Mouse (Mus musculus) forebrain, embryonic 10.5 days (tissue): ENCODE measurements at regions not wholly inside any gene's neighbourhood (a gene's known extent, or its start where the extent isn't known, plus 50 kb on each side); places are given as distances from the start of the nearest gene placed in this dataset.
A peak's percentile ranks its signal among the peaks of the same experiment; 100 is the strongest.
"Not testable (repeated sequence)": the region's sequence is repeated elsewhere in the genome, so short reads cannot be mapped to it uniquely, and the experiment has no call there.

ENCODE experiments used
- DNase-seq: peaks from one replicate; pipeline ENCODE4 v3.0.0-alpha.2; 2017; ENCODE audit warnings: low spot score; ENCODE audit errors: extremely low spot score
- H3K27ac ChIP-seq: fragments of 300-500 bp; sonication (generic); 2 replicates; pipeline ENCODE4 v1.5.1; 2016; ENCODE audit warnings: mild to moderate bottlenecking
- H3K27me3 ChIP-seq: fragments of 300-500 bp; sonication (generic); 2 replicates; pipeline ENCODE4 v1.6.1; 2016; ENCODE audit warnings: mild to moderate bottlenecking; ENCODE audit not compliant: poor library complexity, severe bottlenecking
- H3K36me3 ChIP-seq: fragments of 300-500 bp; sonication (generic); replicated peaks from 2 replicates; pipeline ENCODE4 v1.6.1; 2016; ENCODE audit warnings: mild to moderate bottlenecking, moderate library complexity
- H3K4me1 ChIP-seq: fragments of 300-500 bp; sonication (generic); 2 replicates; pipeline ENCODE4 v1.6.1; 2016
- H3K4me3 ChIP-seq: fragments of 300-500 bp; sonication (generic); 2 replicates; pipeline ENCODE4 v1.5.1; 2016; ENCODE audit warnings: mild to moderate bottlenecking, moderate library complexity
- H3K9me3 ChIP-seq: fragments of 300-500 bp; sonication (generic); 2 replicates; pipeline ENCODE4 v1.6.1; 2016; ENCODE audit warnings: mild to moderate bottlenecking, moderate library complexity
- WGBS: fragments of 180-500 bp; shearing (Covaris S2); methylation state at CpG from one replicate; pipeline ENCODE4 v1.1.7; 2016; 5-methylcytosine and 5-hydroxymethylcytosine counted together

- no peak for DNase-seq
- Histone ChIP-seq H3K27me3 (no peaks in the 10 kb centered on the region), H3K4me3 (no peak overlapping the region), H3K36me3 (no peaks in the 10 kb centered on the region), H3K9me3 (no peaks in the 10 kb centered on the region), H3K27ac (peak overlapping the region; percentile 69), H3K4me1 (peaks cover 33% of the 10 kb centered on the region)
- 71% methylated on average over 14 of the region's 14 CpGs for WGBS
These were observed 155.5 kb upstream of the Pmfbp1 start for GRCm38 (mm10) chr8:109338220-109338835.

GRCm38 (mm10) chr8:109340647-109341046 is 153.2 kb upstream of the Pmfbp1 start:
- not testable (repeated sequence) for H3K27ac ChIP-seq, DNase-seq, H3K4me3 ChIP-seq, H3K9me3 ChIP-seq, H3K36me3 ChIP-seq, H3K27me3 ChIP-seq
- peaks cover 31% of the 10 kb centered on the region for H3K4me1 ChIP-seq
- WGBS: 94% methylated on average over 21 of the region's 21 CpGs

DNA sequence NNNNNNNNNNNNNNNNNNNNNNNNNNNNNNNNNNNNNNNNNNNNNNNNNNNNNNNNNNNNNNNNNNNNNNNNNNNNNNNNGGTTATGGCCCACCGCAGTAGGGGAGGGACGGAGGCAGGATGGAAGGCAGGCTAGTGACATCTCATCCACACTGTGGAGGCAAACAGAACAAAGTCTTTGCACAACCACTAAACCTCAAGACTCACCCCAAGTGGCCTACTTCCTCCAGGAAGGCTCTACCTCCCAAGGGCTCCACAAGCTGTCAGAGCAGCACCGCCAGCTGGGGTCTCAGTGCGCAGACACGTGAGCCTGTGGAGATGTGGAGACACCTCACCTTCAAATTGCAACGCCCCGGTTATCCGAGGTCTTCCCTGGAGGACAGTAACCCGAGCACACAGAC is 138.7 kb upstream of the Pmfbp1 start:
- Histone ChIP-seq H3K4me3 (no peak overlapping the region), H3K36me3 (no peaks in the 10 kb centered on the region), H3K27me3 (peaks cover 19% of the 10 kb centered on the region), H3K9me3 (no peaks in the 10 kb centered on the region), H3K4me1 (peaks cover 53% of the 10 kb centered on the region), H3K27ac (no peak overlapping the region)
- DNase-seq: no peak
- WGBS: 90% methylated on average over 9 of the region's 9 CpGs

GRCm38 (mm10) chr8:109359396-109360051 is 134.3 kb upstream of the Pmfbp1 start:
- peaks cover 29% of the 10 kb centered on the region for H3K4me1 ChIP-seq
- 38% methylated on average over 16 of the region's 16 CpGs for WGBS
- no peaks in the 10 kb centered on the region for H3K36me3 ChIP-seq
- H3K27me3 ChIP-seq: peaks cover 12% of the 10 kb centered on the region
- peak overlapping the region; percentile 81 for H3K27ac ChIP-seq
- H3K4me3 ChIP-seq: peak overlapping the region; percentile 30
- H3K9me3 ChIP-seq: no peaks in the 10 kb centered on the region
- DNase-seq: peak; percentile 30

DNA sequence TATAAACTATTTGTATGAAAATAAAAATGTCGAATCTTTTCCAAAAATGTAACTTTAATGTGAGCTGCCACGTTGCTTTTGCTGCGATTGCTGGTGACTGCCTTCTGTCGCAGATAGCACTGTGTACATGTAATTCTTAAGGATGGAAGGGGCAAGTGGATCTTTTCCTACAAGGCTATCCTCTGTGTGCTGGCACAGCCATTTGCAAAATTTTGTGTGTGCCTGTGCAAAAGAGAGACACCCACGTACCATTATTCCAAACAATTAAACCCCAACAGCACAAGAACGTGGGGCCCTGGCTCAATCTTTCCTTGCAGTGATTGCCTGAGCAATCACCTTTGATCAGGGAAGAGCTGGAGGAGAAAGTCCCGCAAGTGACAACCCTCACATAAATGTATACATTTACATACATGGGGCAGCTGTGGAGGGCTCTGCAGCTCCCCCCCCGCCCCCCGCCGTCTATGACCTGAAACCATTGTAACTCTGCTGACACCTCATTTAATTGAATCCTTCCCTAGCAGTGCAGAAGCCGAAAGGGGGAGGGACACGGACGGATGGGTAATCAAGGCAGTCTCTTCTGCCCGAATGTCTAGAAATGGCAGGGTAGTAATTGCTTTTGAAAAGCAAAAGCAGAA is 133.6 kb upstream of the Pmfbp1 start:
- peak overlapping the region; percentile 81 for H3K27ac ChIP-seq
- peak overlapping the region; percentile 46 for H3K4me3 ChIP-seq
- H3K36me3 ChIP-seq: no peaks in the 10 kb centered on the region
- peaks cover 12% of the 10 kb centered on the region for H3K27me3 ChIP-seq
- 22% methylated on average over 14 of the region's 14 CpGs for whole genome bisulfite sequencing
- H3K9me3 ChIP-seq: no peaks in the 10 kb centered on the region
- H3K4me1 ChIP-seq: peaks cover 29% of the 10 kb centered on the region
- peak; percentile 35 for DNase-seq

DNA sequence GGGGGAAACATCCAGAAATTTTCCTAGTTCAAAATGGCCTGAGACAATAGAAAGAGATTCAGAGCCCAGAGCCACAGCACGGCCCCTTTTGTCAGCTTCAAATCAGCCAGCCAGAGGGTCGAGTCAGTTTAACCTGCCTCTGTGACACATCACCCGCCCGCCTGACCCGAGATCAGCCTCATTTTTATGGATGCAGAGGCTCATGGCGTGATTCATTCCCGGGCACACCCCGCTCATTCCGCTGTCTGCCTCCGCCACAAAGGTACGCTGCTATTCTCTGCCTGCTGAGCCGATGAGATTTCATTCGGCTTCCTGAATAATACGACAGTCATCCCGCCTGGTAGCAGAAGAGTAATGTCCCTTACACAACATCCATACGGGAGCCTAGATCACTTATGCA is 132.9 kb upstream of the Pmfbp1 start:
- Histone ChIP-seq H3K36me3 (no peaks in the 10 kb centered on the region), H3K9me3 (no peaks in the 10 kb centered on the region), H3K27me3 (peaks cover 12% of the 10 kb centered on the region), H3K4me1 (peaks cover 29% of the 10 kb centered on the region), H3K4me3 (peak overlapping the region; percentile 46), H3K27ac (peak overlapping the region; percentile 81)
- 15% methylated on average over 16 of the region's 16 CpGs for WGBS
- DNase-seq: peak; percentile 55

- DNase-seq: no peak
- Histone ChIP-seq H3K27me3 (peaks cover 12% of the 10 kb centered on the region), H3K4me1 (peaks cover 29% of the 10 kb centered on the region), H3K36me3 (no peaks in the 10 kb centered on the region), H3K27ac (no peak overlapping the region), H3K9me3 (no peaks in the 10 kb centered on the region), H3K4me3 (no peak overlapping the region)
- 87% methylated on average over 7 of the region's 7 CpGs for WGBS
These were observed 132.1 kb upstream of the Pmfbp1 start for GRCm38 (mm10) chr8:109361575-109362361.

- 93% methylated on average over 15 of the region's 15 CpGs for WGBS
- Histone ChIP-seq H3K4me1 (peaks cover 29% of the 10 kb centered on the region), H3K27me3 (peaks cover 6% of the 10 kb centered on the region), H3K9me3 (no peaks in the 10 kb centered on the region), H3K36me3 (no peaks in the 10 kb centered on the region), H3K4me3 (no peak overlapping the region), H3K27ac (no peak overlapping the region)
- no peak for DNase-seq
These were observed 130.5 kb upstream of the Pmfbp1 start for GRCm38 (mm10) chr8:109363185-109363845.

GRCm38 (mm10) chr8:109373977-109374376 is 119.8 kb upstream of the Pmfbp1 start:
- no peak overlapping the region for H3K4me3 ChIP-seq
- no peak overlapping the region for H3K27ac ChIP-seq
- DNase-seq: no peak
- 73% methylated on average over 2 of the region's 2 CpGs for WGBS
- H3K9me3 ChIP-seq: no peaks in the 10 kb centered on the region
- no peaks in the 10 kb centered on the region for H3K27me3 ChIP-seq
- H3K36me3 ChIP-seq: no peaks in the 10 kb centered on the region
- 0 out of 2 replicates have a peak, but pooled peaks cover 2% of the 10 kb centered on the region for H3K4me1 ChIP-seq

GRCm38 (mm10) chr8:109384881-109385280 is 108.9 kb upstream of the Pmfbp1 start:
- H3K27me3 ChIP-seq: no peaks in the 10 kb centered on the region
- H3K4me1 ChIP-seq: no peaks in the 10 kb centered on the region
- no peaks in the 10 kb centered on the region for H3K9me3 ChIP-seq
- WGBS: 96% methylated on average over 3 of the region's 3 CpGs
- no peaks in the 10 kb centered on the region for H3K36me3 ChIP-seq
- H3K27ac ChIP-seq: no peak overlapping the region
- no peak overlapping the region for H3K4me3 ChIP-seq
- DNase-seq: no peak

- 84% methylated on average over 6 of the region's 6 CpGs for WGBS
- no peaks in the 10 kb centered on the region for H3K9me3 ChIP-seq
- no peaks in the 10 kb centered on the region for H3K36me3 ChIP-seq
- DNase-seq: no peak
- no peaks in the 10 kb centered on the region for H3K27me3 ChIP-seq
- no peak overlapping the region for H3K27ac ChIP-seq
- H3K4me1 ChIP-seq: 0 out of 2 replicates have a peak, but pooled peaks cover 5% of the 10 kb centered on the region
- no peak overlapping the region for H3K4me3 ChIP-seq
These were observed 98.5 kb upstream of the Pmfbp1 start for GRCm38 (mm10) chr8:109395133-109395855.

GRCm38 (mm10) chr8:109399616-109400015 is 94.2 kb upstream of the Pmfbp1 start:
- 0 out of 2 replicates have a peak, but pooled peaks cover 5% of the 10 kb centered on the region for H3K4me1 ChIP-seq
- no peaks in the 10 kb centered on the region for H3K9me3 ChIP-seq
- 85% methylated on average over 11 of the region's 11 CpGs for WGBS
- no peak overlapping the region for H3K27ac ChIP-seq
- H3K4me3 ChIP-seq: no peak overlapping the region
- no peaks in the 10 kb centered on the region for H3K27me3 ChIP-seq
- H3K36me3 ChIP-seq: no peaks in the 10 kb centered on the region
- no peak for DNase-seq
